Mouse (Mus musculus): ENCODE measurements around the gene Arhgap10. TPM values are rescaled to one million over a fixed set of nuclear protein-coding genes. Genes with fewer than 3 reads are reported as not detected.

Arhgap10 gene
- total and polyA plus RNA-seq, 2 experiments from 2014 or later, result 4.2 to 5.2 TPM

GRCm38 (mm10) chr8:77343916-77344315 lies 173.8 kb downstream of the Arhgap10 start:
- Histone ChIP-seq H3K27ac (no peak overlapping the region), H3K4me3 (ENCODE audit: low read length) (no peak overlapping the region), H3K9me3 (ENCODE audit: low read length) (no peaks in the 10 kb centered on the region), H3K9ac (replicated peaks; ENCODE audit: low read length) (no peak overlapping the region), H3K4me2 (ENCODE audit: low read depth, low read length) (no peak overlapping the region), H3K4me1 (ENCODE audit: insufficient read depth, low read length) (0 out of 2 replicates have a peak, but pooled peaks cover 3% of the 10 kb centered on the region), H3K27me3 (ENCODE audit: insufficient read depth, low read length) (no peaks in the 10 kb centered on the region), H3K36me3 (ENCODE audit: insufficient read depth, low read length) (no peaks in the 10 kb centered on the region)
- TF ChIP-seq CTCF (IDR thresholded peaks at IDR 0.05; ENCODE audit: low read depth), result no peak
- ATAC-seq (no peak), DNase-seq (ENCODE audit: low spot score) (no peak)
- 83% methylated on average over 6 of the region's 6 CpGs for WGBS

GRCm38 (mm10) chr8:77343335-77343734 lies 174.4 kb downstream of the Arhgap10 start:
- H3K9me3 ChIP-seq (ENCODE audit: low read length), result no peaks in the 10 kb centered on the region
- H3K27ac ChIP-seq, result no peak overlapping the region
- no peak overlapping the region for H3K4me3 ChIP-seq (ENCODE audit: low read length)
- 0 out of 2 replicates have a peak, but pooled peaks cover 3% of the 10 kb centered on the region for H3K4me1 ChIP-seq (ENCODE audit: insufficient read depth, low read length)
- no peak overlapping the region for H3K4me2 ChIP-seq (ENCODE audit: low read depth, low read length)
- peak; percentile 45 for TF ChIP-seq CTCF (IDR thresholded peaks at IDR 0.05; ENCODE audit: low read depth)
- DNase-seq (ENCODE audit: low spot score) (no peak), ATAC-seq (no peak)
- WGBS, result 95% methylated on average over 3 of the region's 3 CpGs
- H3K36me3 ChIP-seq (ENCODE audit: insufficient read depth, low read length), result no peaks in the 10 kb centered on the region
- H3K27me3 ChIP-seq (ENCODE audit: insufficient read depth, low read length), result no peaks in the 10 kb centered on the region
- H3K9ac ChIP-seq (replicated peaks; ENCODE audit: low read length), result no peak overlapping the region

GRCm38 (mm10) chr8:77342144-77342543 lies 175.6 kb downstream of the Arhgap10 start:
- Histone ChIP-seq H3K27me3 (ENCODE audit: insufficient read depth, low read length) (no peaks in the 10 kb centered on the region), H3K4me1 (ENCODE audit: insufficient read depth, low read length) (0 out of 2 replicates have a peak, but pooled peaks cover 3% of the 10 kb centered on the region), H3K9me3 (ENCODE audit: low read length) (no peaks in the 10 kb centered on the region), H3K4me3 (ENCODE audit: low read length) (no peak overlapping the region), H3K36me3 (ENCODE audit: insufficient read depth, low read length) (no peaks in the 10 kb centered on the region), H3K9ac (replicated peaks; ENCODE audit: low read length) (no peak overlapping the region), H3K4me2 (ENCODE audit: low read depth, low read length) (no peak overlapping the region), H3K27ac (no peak overlapping the region)
- peak; percentile 31; the same call in 1 of the 2 replicates for ATAC-seq
- TF ChIP-seq CTCF (IDR thresholded peaks at IDR 0.05; ENCODE audit: low read depth), result peak; percentile 48
- WGBS, result 58% methylated on average over 4 of the region's 4 CpGs
- peak; percentile 51 for DNase-seq (ENCODE audit: low spot score)

- WGBS, result 40% methylated on average over 9 of the region's 9 CpGs
- H3K4me2 ChIP-seq (ENCODE audit: low read depth, low read length), result no peak overlapping the region
- 0 out of 2 replicates have a peak, but pooled peaks cover 3% of the 10 kb centered on the region for H3K4me1 ChIP-seq (ENCODE audit: insufficient read depth, low read length)
- no peak overlapping the region for H3K27ac ChIP-seq
- no peak for TF ChIP-seq CTCF (IDR thresholded peaks at IDR 0.05; ENCODE audit: low read depth)
- H3K4me3 ChIP-seq (ENCODE audit: low read length), result no peak overlapping the region
- no peaks in the 10 kb centered on the region for H3K9me3 ChIP-seq (ENCODE audit: low read length)
- ATAC-seq, result no peak
- no peaks in the 10 kb centered on the region for H3K27me3 ChIP-seq (ENCODE audit: insufficient read depth, low read length)
- DNase-seq (ENCODE audit: low spot score), result no peak
- no peaks in the 10 kb centered on the region for H3K36me3 ChIP-seq (ENCODE audit: insufficient read depth, low read length)
- no peak overlapping the region for H3K9ac ChIP-seq (replicated peaks; ENCODE audit: low read length)
Observed at GRCm38 (mm10) chr8:77341329-77341728, 176.4 kb downstream of the Arhgap10 start.

- WGBS, result 38% methylated on average over 6 of the region's 6 CpGs
- H3K4me2 ChIP-seq (ENCODE audit: low read depth, low read length), result no peak overlapping the region
- H3K4me1 ChIP-seq (ENCODE audit: insufficient read depth, low read length), result 0 out of 2 replicates have a peak, but pooled peaks cover 3% of the 10 kb centered on the region
- no peak overlapping the region for H3K9ac ChIP-seq (replicated peaks; ENCODE audit: low read length)
- ATAC-seq (peak; percentile 46), DNase-seq (ENCODE audit: low spot score) (no peak)
- TF ChIP-seq CTCF (IDR thresholded peaks at IDR 0.05; ENCODE audit: low read depth), result no peak
- no peaks in the 10 kb centered on the region for H3K27me3 ChIP-seq (ENCODE audit: insufficient read depth, low read length)
- H3K36me3 ChIP-seq (ENCODE audit: insufficient read depth, low read length), result no peaks in the 10 kb centered on the region
- no peak overlapping the region for H3K27ac ChIP-seq
- H3K4me3 ChIP-seq (ENCODE audit: low read length), result no peak overlapping the region
- no peaks in the 10 kb centered on the region for H3K9me3 ChIP-seq (ENCODE audit: low read length)
Observed at GRCm38 (mm10) chr8:77340046-77340747, 177.6 kb downstream of the Arhgap10 start.

GRCm38 (mm10) chr8:77337272-77337671 lies 180.5 kb downstream of the Arhgap10 start:
- Histone ChIP-seq H3K4me3 (ENCODE audit: low read length) (no peak overlapping the region), H3K27ac (no peak overlapping the region), H3K9me3 (ENCODE audit: low read length) (no peaks in the 10 kb centered on the region), H3K4me1 (ENCODE audit: insufficient read depth, low read length) (0 out of 2 replicates have a peak, but pooled peaks cover 3% of the 10 kb centered on the region), H3K4me2 (ENCODE audit: low read depth, low read length) (no peak overlapping the region), H3K36me3 (ENCODE audit: insufficient read depth, low read length) (no peaks in the 10 kb centered on the region), H3K27me3 (ENCODE audit: insufficient read depth, low read length) (no peaks in the 10 kb centered on the region), H3K9ac (replicated peaks; ENCODE audit: low read length) (no peak overlapping the region)
- no peak for DNase-seq (ENCODE audit: low spot score)
- no peak for ATAC-seq
- TF ChIP-seq CTCF (IDR thresholded peaks at IDR 0.05; ENCODE audit: low read depth), result no peak
- WGBS, result 75% methylated on average over 12 of the region's 12 CpGs

- H3K9ac ChIP-seq (replicated peaks; ENCODE audit: low read length), result no peak overlapping the region
- no peaks in the 10 kb centered on the region for H3K9me3 ChIP-seq (ENCODE audit: low read length)
- no peaks in the 10 kb centered on the region for H3K27me3 ChIP-seq (ENCODE audit: insufficient read depth, low read length)
- TF ChIP-seq CTCF (IDR thresholded peaks at IDR 0.05; ENCODE audit: low read depth), result no peak
- H3K36me3 ChIP-seq (ENCODE audit: insufficient read depth, low read length), result no peaks in the 10 kb centered on the region
- 86% methylated on average over 12 of the region's 12 CpGs for WGBS
- DNase-seq (ENCODE audit: low spot score) (no peak), ATAC-seq (no peak)
- no peak overlapping the region for H3K4me2 ChIP-seq (ENCODE audit: low read depth, low read length)
- no peak overlapping the region for H3K4me3 ChIP-seq (ENCODE audit: low read length)
- H3K27ac ChIP-seq, result no peak overlapping the region
- H3K4me1 ChIP-seq (ENCODE audit: insufficient read depth, low read length), result no peaks in the 10 kb centered on the region
Observed at GRCm38 (mm10) chr8:77331180-77331579, 186.6 kb downstream of the Arhgap10 start.
